Mouse (Mus musculus): ENCODE data around the gene Blm. TPM values are rescaled to one million over a fixed set of nuclear protein-coding genes. Genes with fewer than 3 reads are reported as not detected.

Blm gene
- polyA plus RNA-seq, 1 experiment from 2014 or later, result 3.1 TPM

- WGBS, result 82% methylated on average over 6 of the region's 6 CpGs
- no peaks in the 10 kb centered on the region for H3K27me3 ChIP-seq (replicated peaks; ENCODE audit: control insufficient read depth, insufficient read depth, low read length)
- no peak overlapping the region for H3K4me2 ChIP-seq (replicated peaks; ENCODE audit: low read depth)
- H3K4me3 ChIP-seq (ENCODE audit: low read depth, low read length), result no peak overlapping the region
- no peaks in the 10 kb centered on the region for H3K9me3 ChIP-seq (ENCODE audit: control insufficient read depth)
- H3K36me3 ChIP-seq (ENCODE audit: control insufficient read depth, insufficient read depth), result peaks cover 14% of the 10 kb centered on the region; the same call in 1 of the 2 replicates
- H3K27ac ChIP-seq (ENCODE audit: low read depth, low read length), result no peak overlapping the region
- TF ChIP-seq CTCF (IDR thresholded peaks at IDR 0.05; ENCODE audit: low read depth), result no peak
- H3K4me1 ChIP-seq (replicated peaks; ENCODE audit: control insufficient read depth, insufficient read depth, low read length), result no peaks in the 10 kb centered on the region
- H3K9ac ChIP-seq (ENCODE audit: low read depth, low read length), result no peak overlapping the region
- ATAC-seq, result no peak
These were observed 39.7 kb downstream of the Blm start for GRCm38 (mm10) chr7:80495210-80495609.

GRCm38 (mm10) chr7:80491995-80492394 is 42.9 kb downstream of the Blm start:
- Histone ChIP-seq H3K9ac (ENCODE audit: low read depth, low read length) (no peak overlapping the region), H3K9me3 (ENCODE audit: control insufficient read depth) (no peaks in the 10 kb centered on the region), H3K27ac (ENCODE audit: low read depth, low read length) (no peak overlapping the region), H3K4me1 (replicated peaks; ENCODE audit: control insufficient read depth, insufficient read depth, low read length) (no peaks in the 10 kb centered on the region), H3K4me2 (replicated peaks; ENCODE audit: low read depth) (no peak overlapping the region), H3K27me3 (replicated peaks; ENCODE audit: control insufficient read depth, insufficient read depth, low read length) (no peaks in the 10 kb centered on the region), H3K4me3 (ENCODE audit: low read depth, low read length) (no peak overlapping the region), H3K36me3 (ENCODE audit: control insufficient read depth, insufficient read depth) (peaks cover 14% of the 10 kb centered on the region; the same call in 1 of the 2 replicates)
- WGBS, result 92% methylated on average over 3 of the region's 3 CpGs
- ATAC-seq, result no peak
- no peak for TF ChIP-seq CTCF (IDR thresholded peaks at IDR 0.05; ENCODE audit: low read depth)

DNA sequence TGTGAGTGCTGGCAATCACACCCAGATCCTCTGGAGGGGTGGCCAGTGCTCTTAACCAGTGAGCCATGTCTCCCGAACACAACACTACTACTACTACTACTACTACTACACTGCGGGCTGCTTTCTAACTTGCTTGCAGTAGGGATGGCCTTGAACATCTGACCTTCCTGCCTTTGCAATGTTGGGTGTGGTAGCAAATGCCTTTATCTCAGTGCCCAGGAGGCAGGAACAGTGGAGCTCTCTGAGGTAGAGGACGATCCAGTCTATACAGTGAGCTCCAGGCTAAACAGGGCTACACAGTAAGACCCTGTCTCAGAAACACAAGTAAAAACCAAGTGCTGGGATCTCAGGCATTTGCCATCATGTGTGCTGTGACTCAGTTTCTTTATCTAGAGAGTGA is 43.8 kb downstream of the Blm start:
- WGBS, result 69% methylated on average over 3 of the region's 3 CpGs
- Histone ChIP-seq H3K9me3 (ENCODE audit: control insufficient read depth) (no peaks in the 10 kb centered on the region), H3K27me3 (replicated peaks; ENCODE audit: control insufficient read depth, insufficient read depth, low read length) (no peaks in the 10 kb centered on the region), H3K4me3 (ENCODE audit: low read depth, low read length) (no peak overlapping the region), H3K4me2 (replicated peaks; ENCODE audit: low read depth) (no peak overlapping the region), H3K36me3 (ENCODE audit: control insufficient read depth, insufficient read depth) (peaks cover 14% of the 10 kb centered on the region; the same call in 1 of the 2 replicates), H3K9ac (ENCODE audit: low read depth, low read length) (no peak overlapping the region), H3K4me1 (replicated peaks; ENCODE audit: control insufficient read depth, insufficient read depth, low read length) (no peaks in the 10 kb centered on the region), H3K27ac (ENCODE audit: low read depth, low read length) (no peak overlapping the region)
- no peak for ATAC-seq
- TF ChIP-seq CTCF (IDR thresholded peaks at IDR 0.05; ENCODE audit: low read depth), result no peak

DNA sequence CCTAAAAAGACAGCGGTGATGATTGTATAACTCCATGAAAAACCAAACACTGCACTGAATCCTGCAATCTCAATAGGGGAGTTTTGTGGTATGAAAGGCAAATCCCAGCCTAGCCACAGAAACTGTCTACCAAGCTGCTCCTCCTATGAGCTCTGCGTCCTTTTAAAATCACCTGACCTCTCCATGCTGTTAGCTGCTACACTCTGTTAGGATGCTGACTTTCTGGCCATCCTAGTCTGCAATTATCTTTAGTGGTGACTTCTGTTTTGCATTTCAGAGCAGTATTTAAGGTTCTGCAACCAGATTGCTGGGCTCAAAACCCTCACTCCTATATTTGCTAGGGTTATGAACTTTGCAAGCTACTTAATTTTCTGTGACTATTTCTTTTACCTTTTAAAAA is 44.6 kb downstream of the Blm start:
- H3K4me2 ChIP-seq (replicated peaks; ENCODE audit: low read depth), result no peak overlapping the region
- no peak for TF ChIP-seq CTCF (IDR thresholded peaks at IDR 0.05; ENCODE audit: low read depth)

GRCm38 (mm10) chr7:80489445-80489844 is 45.5 kb downstream of the Blm start:
- H3K9ac ChIP-seq (ENCODE audit: low read depth, low read length), result no peak overlapping the region
- WGBS, result 67% methylated on average over 1 of the region's 1 CpGs
- H3K36me3 ChIP-seq (ENCODE audit: control insufficient read depth, insufficient read depth), result peaks cover 13% of the 10 kb centered on the region; the same call in 1 of the 2 replicates
- H3K4me1 ChIP-seq (replicated peaks; ENCODE audit: control insufficient read depth, insufficient read depth, low read length), result no peaks in the 10 kb centered on the region
- no peaks in the 10 kb centered on the region for H3K9me3 ChIP-seq (ENCODE audit: control insufficient read depth)
- H3K4me3 ChIP-seq (ENCODE audit: low read depth, low read length), result no peak overlapping the region
- no peak overlapping the region for H3K4me2 ChIP-seq (replicated peaks; ENCODE audit: low read depth)
- no peaks in the 10 kb centered on the region for H3K27me3 ChIP-seq (replicated peaks; ENCODE audit: control insufficient read depth, insufficient read depth, low read length)
- no peak for ATAC-seq
- H3K27ac ChIP-seq (ENCODE audit: low read depth, low read length), result no peak overlapping the region
- TF ChIP-seq CTCF (IDR thresholded peaks at IDR 0.05; ENCODE audit: low read depth), result no peak

More for the DNA sequence above, 44.6 kb downstream of the Blm start:
- 96% methylated on average over 2 of the region's 2 CpGs for WGBS
- Histone ChIP-seq H3K27ac (ENCODE audit: low read depth, low read length) (no peak overlapping the region), H3K27me3 (replicated peaks; ENCODE audit: control insufficient read depth, insufficient read depth, low read length) (no peaks in the 10 kb centered on the region), H3K9ac (ENCODE audit: low read depth, low read length) (no peak overlapping the region), H3K9me3 (ENCODE audit: control insufficient read depth) (no peaks in the 10 kb centered on the region), H3K4me3 (ENCODE audit: low read depth, low read length) (no peak overlapping the region), H3K4me1 (replicated peaks; ENCODE audit: control insufficient read depth, insufficient read depth, low read length) (no peaks in the 10 kb centered on the region), H3K36me3 (ENCODE audit: control insufficient read depth, insufficient read depth) (peaks cover 14% of the 10 kb centered on the region; the same call in 1 of the 2 replicates)
- no peak for ATAC-seq

DNA sequence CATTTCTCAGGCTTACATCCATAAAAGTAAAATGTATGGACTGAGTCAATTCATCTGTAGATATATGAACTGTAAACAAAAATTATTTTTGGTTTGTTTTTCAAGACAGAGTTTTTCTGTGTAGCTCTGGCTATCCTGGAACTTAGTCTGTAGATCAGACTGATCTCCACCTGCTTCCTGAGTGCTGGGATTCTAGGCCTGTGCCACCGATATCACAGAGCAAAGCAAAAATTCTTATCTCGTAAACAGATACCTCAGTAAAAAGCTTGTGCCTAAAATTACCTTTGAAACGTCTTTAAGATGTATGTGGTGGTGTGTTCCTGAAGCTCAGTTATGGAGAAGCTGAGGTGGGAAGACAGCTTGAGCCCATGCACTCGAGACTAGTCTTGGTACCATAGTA is 47.7 kb downstream of the Blm start:
- Histone ChIP-seq H3K27ac (ENCODE audit: low read depth, low read length) (no peak overlapping the region), H3K36me3 (ENCODE audit: control insufficient read depth, insufficient read depth) (0 out of 2 replicates have a peak, but pooled peaks cover 3% of the 10 kb centered on the region), H3K4me1 (replicated peaks; ENCODE audit: control insufficient read depth, insufficient read depth, low read length) (no peaks in the 10 kb centered on the region), H3K27me3 (replicated peaks; ENCODE audit: control insufficient read depth, insufficient read depth, low read length) (no peaks in the 10 kb centered on the region), H3K4me3 (ENCODE audit: low read depth, low read length) (no peak overlapping the region), H3K9me3 (ENCODE audit: control insufficient read depth) (no peaks in the 10 kb centered on the region), H3K9ac (ENCODE audit: low read depth, low read length) (no peak overlapping the region), H3K4me2 (replicated peaks; ENCODE audit: low read depth) (no peak overlapping the region)
- no peak for ATAC-seq
- WGBS, result 80% methylated on average over 4 of the region's 4 CpGs
- TF ChIP-seq CTCF (IDR thresholded peaks at IDR 0.05; ENCODE audit: low read depth), result no peak

- TF ChIP-seq CTCF (IDR thresholded peaks at IDR 0.05; ENCODE audit: low read depth), result no peak
- Histone ChIP-seq H3K4me1 (replicated peaks; ENCODE audit: control insufficient read depth, insufficient read depth, low read length) (no peaks in the 10 kb centered on the region), H3K36me3 (ENCODE audit: control insufficient read depth, insufficient read depth) (no peaks in the 10 kb centered on the region; the same call in 1 of the 2 replicates), H3K9ac (ENCODE audit: low read depth, low read length) (no peak overlapping the region), H3K27ac (ENCODE audit: low read depth, low read length) (no peak overlapping the region), H3K9me3 (ENCODE audit: control insufficient read depth) (no peaks in the 10 kb centered on the region), H3K4me2 (replicated peaks; ENCODE audit: low read depth) (no peak overlapping the region), H3K27me3 (replicated peaks; ENCODE audit: control insufficient read depth, insufficient read depth, low read length) (no peaks in the 10 kb centered on the region), H3K4me3 (ENCODE audit: low read depth, low read length) (no peak overlapping the region)
- ATAC-seq, result no peak
- WGBS, result 65% methylated on average over 7 of the region's 7 CpGs
These were observed 54.8 kb downstream of the Blm start for GRCm38 (mm10) chr7:80480097-80480496.

Measured in intestine, postnatal 0 days (tissue).